Mouse (Mus musculus) left cerebral cortex, adult 8-10 months (tissue): ENCODE results near the gene Rcn3. TPM values are rescaled to one million over a fixed set of nuclear protein-coding genes. Genes with fewer than 3 reads are reported as not detected.

ENCODE experiments used
- DNase-seq, 2 experiments: peaks; one replicate each; pipeline ENCODE4 v3.0.0; 2022; ENCODE audit warnings: low spot score in 2 of 2
- microRNA-seq, 2 experiments: library from miRNA; unstranded; fragments of <30 nt; microRNA quantifications; one replicate each; pipeline ENCODE4 v1.2.0; 2022
- total RNA-seq, 4 experiments: library from RNA; stranded (reverse); gene quantifications; 2 replicates each; pipeline ENCODE4 v1.2.4; 2022

Gene Rcn3
- total RNA-seq, 4 experiments from 2014 or later: 5.7 to 8.3 (median 5.9) TPM

- DNase-seq: no peak
Measured at GRCm38 (mm10) chr7:45048923-45049657, 42.9 kb downstream of the Rcn3 start.

DNA sequence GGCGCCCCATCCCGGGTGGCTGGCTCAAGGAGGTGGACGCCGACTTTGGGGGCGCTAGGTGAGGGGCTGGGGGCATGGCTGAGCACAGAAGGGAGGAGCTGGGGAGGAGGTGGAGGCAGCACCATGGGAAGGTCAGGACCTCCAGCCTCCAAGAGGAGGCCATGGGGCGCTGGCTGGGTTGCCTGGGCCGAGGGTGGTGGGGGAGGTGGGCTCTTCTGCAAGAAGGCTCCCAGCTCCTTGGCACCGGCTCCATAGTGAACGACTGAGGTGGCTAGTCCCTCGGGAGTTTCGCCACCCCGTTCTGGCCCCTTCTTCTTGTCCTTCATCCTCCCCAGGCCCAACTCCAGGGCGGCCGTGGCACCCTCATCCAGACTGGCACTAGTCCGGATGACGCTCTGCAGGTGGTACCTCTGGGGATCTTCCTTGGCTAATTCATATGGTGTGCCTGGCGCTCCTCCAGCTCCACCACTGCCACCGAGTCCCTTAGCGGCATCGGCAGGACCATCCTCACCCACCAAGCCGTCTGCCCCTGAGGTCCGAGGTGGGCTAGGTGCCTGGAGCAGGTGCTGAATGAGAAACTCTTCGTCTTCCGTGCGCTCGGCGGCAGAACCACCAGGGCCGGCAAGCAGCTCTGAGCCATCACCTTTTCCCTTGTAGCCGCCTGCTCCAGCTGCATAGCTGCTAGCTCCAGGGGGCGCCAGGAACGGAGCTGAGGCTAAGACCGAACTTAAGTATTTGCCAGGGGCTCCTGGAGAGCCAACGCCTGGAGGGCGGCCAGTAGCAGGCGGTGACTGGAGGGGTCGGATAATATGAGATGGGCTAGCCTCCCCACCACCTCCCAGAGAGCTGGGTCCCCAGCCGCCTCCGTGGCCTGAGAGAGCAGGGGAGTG is 43.8 kb downstream of the Rcn3 start:
- no peak for DNase-seq

GRCm38 (mm10) chr7:45047491-45047890 is 44.5 kb downstream of the Rcn3 start:
- DNase-seq: no peak

DNA sequence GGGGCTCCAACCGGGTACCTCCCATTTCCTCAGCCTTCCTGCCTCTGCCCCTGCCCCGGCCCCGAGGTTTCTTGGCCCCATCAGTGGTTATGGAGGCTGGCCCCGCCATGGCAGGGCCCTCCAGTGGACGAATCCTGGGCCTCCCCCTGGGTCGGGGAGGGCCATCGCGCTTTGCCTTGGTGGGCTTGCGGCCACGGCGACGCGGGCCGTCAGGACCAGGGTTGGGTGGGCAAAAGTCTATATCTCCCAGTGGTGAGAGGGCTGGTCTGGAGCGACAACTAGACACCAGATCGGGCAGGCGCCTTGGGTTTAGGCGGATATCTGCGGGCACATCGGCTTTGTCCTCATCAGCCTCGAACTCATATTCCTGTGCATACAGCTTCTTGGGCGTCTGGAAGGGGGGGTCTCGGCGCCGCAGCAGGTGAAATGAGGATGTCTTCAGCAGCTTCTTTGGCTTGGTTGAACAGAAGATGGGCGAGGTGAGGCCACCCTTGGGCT is 45.1 kb downstream of the Rcn3 start:
- no peak for DNase-seq

- no peak for DNase-seq
Measured at GRCm38 (mm10) chr7:45045741-45046140, 46.3 kb downstream of the Rcn3 start.

DNA sequence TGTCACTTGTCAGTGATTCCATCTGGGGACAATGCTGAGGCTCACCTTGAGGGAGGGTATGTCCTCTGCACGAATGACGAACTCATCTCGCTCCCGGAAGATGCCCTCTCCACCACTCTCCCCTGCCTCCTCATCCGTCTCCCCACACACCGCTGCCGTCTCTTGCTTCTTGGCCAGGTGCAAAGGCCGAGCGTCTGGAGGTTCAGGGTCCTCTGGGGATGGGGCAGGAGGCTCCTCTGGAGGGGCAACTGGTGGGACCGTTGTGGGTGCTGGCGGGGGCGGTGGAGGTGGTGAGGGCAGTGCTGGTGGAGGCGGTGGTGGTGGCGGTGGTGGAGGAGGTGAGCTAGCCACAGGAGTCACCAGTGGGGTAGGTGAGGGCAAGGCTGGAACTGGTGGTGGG is 48.7 kb downstream of the Rcn3 start:
- no peak for DNase-seq

DNA sequence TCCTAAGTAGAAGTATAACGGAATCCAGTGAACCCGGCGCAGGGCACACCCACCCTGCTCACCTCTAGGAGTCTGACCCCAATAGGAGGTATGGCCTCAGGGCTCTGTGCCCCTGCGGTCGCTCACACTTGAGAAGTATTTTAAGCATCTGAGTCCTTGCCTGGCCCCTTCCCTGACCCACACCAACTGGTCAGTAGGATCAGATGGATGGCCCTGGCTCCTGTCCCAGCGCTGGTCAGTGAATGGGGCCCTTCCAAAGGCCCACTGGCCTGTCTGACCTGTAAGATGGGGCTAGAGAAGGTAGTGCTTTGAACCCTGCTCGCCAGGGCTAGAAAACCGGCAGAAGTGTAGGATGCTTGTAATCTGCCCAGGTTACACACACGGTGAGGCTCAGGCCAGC is 51.2 kb downstream of the Rcn3 start:
- no peak for DNase-seq

- no peak for DNase-seq
Measured at GRCm38 (mm10) chr7:45038411-45038810, 53.6 kb downstream of the Rcn3 start.

DNA sequence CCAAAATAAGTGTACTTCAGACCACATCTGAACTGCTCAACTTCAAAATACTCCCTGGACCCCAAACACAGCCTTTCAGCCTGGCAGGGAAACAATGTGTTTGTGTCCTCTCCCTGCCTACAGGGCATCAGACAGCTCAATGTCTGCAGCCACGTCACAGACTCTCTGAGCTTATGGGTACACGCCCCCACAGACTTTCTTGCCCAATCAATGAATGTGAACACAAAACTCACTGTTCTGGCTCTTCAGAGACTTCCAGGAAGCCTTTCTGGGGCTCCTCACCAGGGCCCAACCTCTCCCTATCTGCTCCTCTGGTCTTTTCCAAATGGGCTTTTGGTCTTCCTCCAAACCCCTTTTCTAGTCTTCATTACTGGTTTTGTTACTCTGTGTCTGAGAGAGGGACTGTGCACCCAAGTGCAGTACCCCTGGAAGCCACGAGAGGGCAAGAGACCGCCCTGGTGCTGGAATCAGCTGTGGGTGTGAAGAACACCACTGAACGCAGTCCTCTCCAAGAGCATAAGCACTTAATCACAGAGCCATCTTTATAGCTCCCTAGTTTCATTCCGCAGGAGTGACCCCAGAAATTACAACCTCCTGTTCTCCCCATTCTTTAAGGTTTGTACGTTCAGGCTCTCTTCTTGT is 54.2 kb downstream of the Rcn3 start:
- DNase-seq: no peak

DNA sequence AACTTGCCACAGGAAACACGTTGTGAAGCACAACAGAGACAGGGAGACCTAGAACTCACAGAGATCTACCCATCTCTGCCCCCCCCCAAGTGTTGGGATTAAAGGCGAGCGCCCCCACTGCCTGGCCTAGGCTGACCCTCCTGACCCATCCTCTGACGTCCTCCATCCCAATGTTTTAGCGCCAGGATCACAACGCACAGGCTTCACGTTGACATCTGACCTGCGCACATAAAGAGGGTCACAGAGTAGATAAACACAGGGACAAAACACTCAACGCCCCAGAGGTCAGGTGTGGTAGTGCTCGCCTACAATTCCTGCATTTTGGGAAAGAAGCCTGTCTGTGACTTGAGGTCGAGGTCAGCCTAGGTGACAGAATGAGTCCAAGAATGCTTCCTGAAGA is 55.3 kb downstream of the Rcn3 start:
- no peak for DNase-seq

DNA sequence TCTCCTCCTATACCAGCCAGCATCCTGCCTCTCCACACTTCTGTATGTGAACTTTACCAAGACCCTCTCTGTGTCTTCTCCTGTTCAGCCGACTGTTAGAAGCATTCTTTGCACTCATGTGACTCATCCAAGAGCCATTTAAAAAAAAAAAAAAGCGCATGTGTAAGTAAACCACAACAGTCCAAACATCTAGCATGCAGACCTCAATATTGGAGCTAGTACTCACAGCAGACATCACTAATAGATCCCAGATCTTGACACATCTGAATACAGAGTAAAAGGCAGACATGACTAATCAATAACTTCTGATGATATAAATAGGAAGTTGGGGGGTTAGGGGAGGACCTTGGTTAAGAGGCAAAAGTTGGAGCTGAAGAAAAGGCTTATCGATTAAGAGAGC is 56.4 kb downstream of the Rcn3 start:
- no peak for DNase-seq

GRCm38 (mm10) chr7:45033722-45034359 is 58.2 kb downstream of the Rcn3 start:
- DNase-seq: no peak

Small RNA genes within 50 kb of the gene (microRNA-seq; reads per million reads assigned to microRNA genes)
- gene Mir150 (735 to 1,167 reads per million in 2 experiments), gene Mir5121 (10.7 to 16.1 reads per million in 2 experiments)

Other genes with a start within 250 kb of the Rcn3 start
- gene Akt1s1, start 243.2 kb downstream of the Rcn3 start, total RNA-seq: 10 to 100 TPM; 53.8 to 68.8 (median 64.7) TPM
- 10 to 100 TPM; 76.4 to 88.3 (median 82.2) TPM for gene Tbc1d17, start 243.1 kb downstream of the Rcn3 start, total RNA-seq
- gene Pnkp, start 235.1 kb downstream of the Rcn3 start, total RNA-seq: 10 to 100 TPM; 23.9 to 27.0 (median 24.4) TPM
- 100 to 1,000 TPM; 277 to 305 (median 293) TPM for gene Ptov1, start 222.4 kb downstream of the Rcn3 start, total RNA-seq
- gene Med25, start 199.5 kb downstream of the Rcn3 start, total RNA-seq: 10 to 100 TPM; 80.5 to 97.9 (median 88.4) TPM
- gene Fuz, start 196.1 kb downstream of the Rcn3 start, total RNA-seq: 10 to 100 TPM; 21.8 to 28.6 (median 24.0) TPM
- 100 to 1,000 TPM; 312 to 359 (median 323) TPM for gene Ap2a1, start 162.7 kb downstream of the Rcn3 start, total RNA-seq
- gene Tsks, start 149.0 kb downstream of the Rcn3 start, total RNA-seq: 1 to 10 TPM; 2.0 to 2.5 (median 2.2) TPM
- gene Cpt1c, start 117.4 kb downstream of the Rcn3 start, total RNA-seq: 100 to 1,000 TPM in 1 of 4 experiments, 10 to 100 TPM in 3; 95.5 to 101 (median 98.3) TPM
- 100 to 1,000 TPM; 153 to 178 (median 175) TPM for gene Prmt1, start 105.7 kb downstream of the Rcn3 start, total RNA-seq
- 10 to 100 TPM; 23.6 to 42.1 (median 32.8) TPM for gene Irf3, start 94.6 kb downstream of the Rcn3 start, total RNA-seq
- gene Bcl2l12, start 93.5 kb downstream of the Rcn3 start, total RNA-seq: 1 to 10 TPM; 2.3 to 5.1 (median 2.8) TPM
- gene Scaf1, start 75.9 kb downstream of the Rcn3 start, total RNA-seq: 100 to 1,000 TPM; 164 to 171 (median 170) TPM
- gene Rras, start 74.3 kb downstream of the Rcn3 start, total RNA-seq: 10 to 100 TPM; 13.7 to 18.8 (median 14.7) TPM
- 10 to 100 TPM; 68.5 to 73.4 (median 71.5) TPM for gene Prr12, start 39.3 kb downstream of the Rcn3 start, total RNA-seq
- 10 to 100 TPM; 50.2 to 61.0 (median 57.9) TPM for gene Nosip, start 29.8 kb downstream of the Rcn3 start, total RNA-seq
- 10 to 100 TPM in 1 of 4 experiments, 1 to 10 TPM in 3; 6.7 to 11.5 (median 8.2) TPM for gene Prrg2, start 29.5 kb downstream of the Rcn3 start, total RNA-seq
- gene Fcgrt, start 11.6 kb upstream of the Rcn3 start, total RNA-seq: 10 to 100 TPM; 18.6 to 21.9 (median 19.9) TPM
- 100 to 1,000 TPM; 467 to 554 (median 521) TPM for gene Rps11, start 32.2 kb upstream of the Rcn3 start, total RNA-seq
- 100 to 1,000 TPM; 804 to 903 (median 864) TPM for gene Rpl13a, start 36.5 kb upstream of the Rcn3 start, total RNA-seq
- gene Gm45713, start 44.0 kb upstream of the Rcn3 start, total RNA-seq: not detected
- 1 to 10 TPM; 6.5 to 8.2 (median 7.5) TPM for gene Flt3l, start 44.2 kb upstream of the Rcn3 start, total RNA-seq
- gene Pih1d1, start 62.1 kb upstream of the Rcn3 start, total RNA-seq: 10 to 100 TPM; 41.4 to 49.3 (median 45.2) TPM
- gene Aldh16a1, start 62.4 kb upstream of the Rcn3 start, total RNA-seq: 10 to 100 TPM; 17.9 to 20.9 (median 19.8) TPM
- gene Slc17a7, start 71.7 kb upstream of the Rcn3 start, total RNA-seq: 1,000 to 10,000 TPM; 1,001 to 1,087 (median 1,026) TPM
- under 1 TPM in 1 of 4 experiments, not detected in 3; 0.34 TPM for gene Gfy, start 87.3 kb upstream of the Rcn3 start, total RNA-seq
- gene Pth2, start 88.8 kb upstream of the Rcn3 start, total RNA-seq: under 1 TPM in 1 of 4 experiments, not detected in 3; 0.80 TPM
- gene Ccdc155, start 112.7 kb upstream of the Rcn3 start, total RNA-seq: 1 to 10 TPM; 4.3 to 6.4 (median 5.4) TPM
- 10 to 100 TPM; 23.1 to 31.5 (median 26.8) TPM for gene Dkkl1, start 119.9 kb upstream of the Rcn3 start, total RNA-seq
- 1 to 10 TPM; 2.0 to 5.1 (median 3.0) TPM for gene Tead2, start 123.5 kb upstream of the Rcn3 start, total RNA-seq
- gene Cd37, start 146.9 kb upstream of the Rcn3 start, total RNA-seq: 10 to 100 TPM in 2 of 4 experiments, 1 to 10 TPM in 2; 5.0 to 18.9 (median 11.9) TPM
- 1 to 10 TPM; 1.6 to 2.6 (median 2.1) TPM for gene Slc6a16, start 148.9 kb upstream of the Rcn3 start, total RNA-seq
- under 1 TPM in 3 of 4 experiments, not detected in 1; 0.19 to 0.55 (median 0.34) TPM for gene Slc6a21, start 185.3 kb upstream of the Rcn3 start, total RNA-seq
- gene Trpm4, start 241.6 kb upstream of the Rcn3 start, total RNA-seq: 10 to 100 TPM; 23.9 to 27.8 (median 25.1) TPM
- gene Hrc, start 243.1 kb upstream of the Rcn3 start, total RNA-seq: 1 to 10 TPM in 1 of 4 experiments, under 1 TPM in 3; 0.26 to 1.1 (median 0.78) TPM